Mouse (Mus musculus) testis, adult 2 months (tissue): ENCODE results near the gene Cfap97d2. TPM values are rescaled to one million over a fixed set of nuclear protein-coding genes. Genes with fewer than 3 reads are reported as not detected.

ENCODE experiments used
- H3K27ac ChIP-seq: fragments of 200-500 bp; 2 replicates; pipeline ENCODE4 v1.5.1; 2012; ENCODE audit warnings: low read depth, low read length; ENCODE audit not compliant: control insufficient read depth, insufficient read depth
- H3K27me3 ChIP-seq: fragments of 200-500 bp; 2 replicates; pipeline ENCODE4 v1.6.1; 2012; ENCODE audit warnings: mild to moderate bottlenecking, low read length, moderate library complexity; ENCODE audit not compliant: control insufficient read depth, insufficient read depth
- H3K36me3 ChIP-seq: fragments of 200-500 bp; 2 replicates; pipeline ENCODE4 v1.6.1; 2012; ENCODE audit warnings: mild to moderate bottlenecking, low read length; ENCODE audit not compliant: control insufficient read depth, insufficient read depth
- H3K4me1 ChIP-seq: fragments of 200-500 bp; 2 replicates; pipeline ENCODE4 v1.6.1; 2012; ENCODE audit warnings: low read length; ENCODE audit not compliant: control insufficient read depth, insufficient read depth
- H3K4me3 ChIP-seq: fragments of 200-500 bp; 2 replicates; pipeline ENCODE4 v1.5.1; 2012; ENCODE audit warnings: low read depth, mild to moderate bottlenecking, low read length, moderate library complexity, mixed read lengths; ENCODE audit not compliant: control insufficient read depth
- CTCF ChIP-seq: fragments of 200-500 bp; IDR thresholded peaks from 2 replicates; pipeline ENCODE4 v1.5.1; 2012; ENCODE audit warnings: low read depth, mild to moderate bottlenecking, inconsistent platforms, low read length, moderate library complexity; ENCODE audit not compliant: control insufficient read depth, insufficient read depth, insufficient replicate concordance
- POLR2A ChIP-seq: fragments of 200-500 bp; IDR thresholded peaks from 2 replicates; pipeline ENCODE4 v1.6.1; 2012; ENCODE audit warnings: low read depth, mild to moderate bottlenecking, inconsistent platforms, low read length, moderate library complexity; ENCODE audit not compliant: control insufficient read depth
- polyA plus RNA-seq: library from polyadenylated mRNA; depleted of rRNA; stranded (reverse); fragments of >200 nt; gene quantifications from 2 replicates; pipeline ENCODE4 v1.2.3, GENCODE M21; 2012

The Cfap97d2 gene
- polyA plus RNA-seq, 1 experiment: 1.8 TPM

DNA sequence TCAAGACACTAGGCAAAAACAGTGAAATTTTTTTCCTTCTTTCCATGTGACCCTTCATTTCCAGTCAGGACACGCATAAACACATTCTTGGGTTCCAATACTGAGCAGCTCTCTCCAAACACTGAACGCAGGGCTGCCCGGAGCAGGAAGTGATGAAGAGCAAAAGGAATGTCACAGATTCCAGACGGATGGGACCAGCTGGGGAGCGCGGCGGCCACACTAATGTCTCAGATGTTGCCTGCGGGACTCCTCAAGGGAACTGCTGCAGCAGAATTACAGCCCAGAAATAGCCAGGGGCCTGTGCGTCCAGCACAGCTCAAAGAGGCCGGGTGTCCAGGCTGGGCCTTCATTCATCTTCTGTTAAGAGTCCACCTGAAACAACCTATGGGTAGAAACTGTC is 37.3 kb upstream of the Cfap97d2 start:
- Histone ChIP-seq H3K27ac (peak overlapping the region; percentile 39; the same call in 1 of the 2 replicates), H3K4me3 (no peak overlapping the region), H3K27me3 (no peaks in the 10 kb centered on the region), H3K36me3 (no peaks in the 10 kb centered on the region), H3K4me1 (no peaks in the 10 kb centered on the region; the same call in 1 of the 2 replicates)
- no peak for TF ChIP-seq POLR2A
- no peak for TF ChIP-seq CTCF

DNA sequence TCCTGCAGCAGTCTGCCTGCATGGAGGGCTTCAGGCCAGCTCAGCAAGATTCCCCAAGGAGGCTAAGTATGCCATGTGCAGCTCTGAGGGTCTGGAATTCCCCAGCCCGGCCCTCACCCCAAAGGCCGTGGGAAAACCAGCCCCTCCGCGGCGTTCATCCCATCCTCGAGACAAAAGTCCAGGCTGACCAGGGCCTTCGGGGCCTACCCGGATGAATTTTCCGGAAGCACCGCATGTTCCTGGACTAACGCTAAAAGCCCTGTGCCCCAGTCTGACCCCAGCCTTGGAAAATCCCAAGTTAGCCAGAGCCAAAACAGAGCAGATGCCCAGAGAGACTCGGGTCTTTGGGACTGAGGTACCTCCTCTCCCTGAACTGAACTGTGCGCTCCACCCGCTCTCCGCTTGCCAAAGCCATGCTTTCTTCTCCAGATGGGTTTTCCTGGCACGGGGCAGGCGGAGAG is 35.6 kb upstream of the Cfap97d2 start:
- no peak for TF ChIP-seq POLR2A
- no peak for TF ChIP-seq CTCF
- H3K4me3 ChIP-seq: no peak overlapping the region
- H3K4me1 ChIP-seq: no peaks in the 10 kb centered on the region; the same call in 1 of the 2 replicates

DNA sequence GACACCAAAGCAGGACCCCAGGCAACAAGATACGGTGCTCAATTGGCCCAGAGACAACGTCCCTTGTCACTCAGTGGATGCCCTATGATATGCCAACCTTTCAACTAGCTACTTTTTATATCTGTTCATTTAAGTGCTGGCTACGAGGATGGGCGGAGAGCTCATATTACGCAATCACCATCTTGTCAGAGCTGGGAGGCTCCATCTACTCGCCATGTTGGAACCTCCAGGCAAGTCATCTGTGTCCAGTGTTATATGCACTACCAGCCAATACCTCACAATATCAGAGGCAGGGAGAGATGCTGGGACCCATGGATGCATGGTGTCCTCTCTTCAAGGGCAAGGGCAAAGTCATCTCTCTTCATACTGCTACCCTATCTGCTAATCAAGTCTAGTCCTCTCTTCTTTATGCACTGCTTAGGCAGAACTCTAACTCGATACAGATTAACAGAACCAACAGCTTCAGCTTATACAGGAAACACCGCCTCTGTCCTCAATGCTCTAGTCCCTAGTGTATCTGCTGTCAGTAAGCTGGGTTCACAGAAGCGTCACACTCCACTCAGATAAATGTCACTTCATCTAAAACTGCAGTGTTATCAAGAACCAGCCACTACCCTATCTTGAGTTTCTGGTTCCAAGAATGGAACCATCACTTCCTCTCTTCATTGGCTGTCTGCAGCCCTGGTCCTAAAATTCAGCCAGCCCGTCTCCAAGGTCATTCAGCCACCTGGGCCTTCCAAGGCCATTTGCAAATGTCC is 34.3 kb upstream of the Cfap97d2 start:
- H3K27me3 ChIP-seq: no peaks in the 10 kb centered on the region
- H3K4me1 ChIP-seq: peaks cover 6% of the 10 kb centered on the region
- H3K4me3 ChIP-seq: no peak overlapping the region
- TF ChIP-seq POLR2A (no peak), CTCF (no peak)
- no peak overlapping the region for H3K27ac ChIP-seq
- no peaks in the 10 kb centered on the region for H3K36me3 ChIP-seq

More for the DNA sequence above, 35.6 kb upstream of the Cfap97d2 start:
- Histone ChIP-seq H3K27me3 (no peaks in the 10 kb centered on the region), H3K36me3 (no peaks in the 10 kb centered on the region), H3K27ac (no peak overlapping the region)

DNA sequence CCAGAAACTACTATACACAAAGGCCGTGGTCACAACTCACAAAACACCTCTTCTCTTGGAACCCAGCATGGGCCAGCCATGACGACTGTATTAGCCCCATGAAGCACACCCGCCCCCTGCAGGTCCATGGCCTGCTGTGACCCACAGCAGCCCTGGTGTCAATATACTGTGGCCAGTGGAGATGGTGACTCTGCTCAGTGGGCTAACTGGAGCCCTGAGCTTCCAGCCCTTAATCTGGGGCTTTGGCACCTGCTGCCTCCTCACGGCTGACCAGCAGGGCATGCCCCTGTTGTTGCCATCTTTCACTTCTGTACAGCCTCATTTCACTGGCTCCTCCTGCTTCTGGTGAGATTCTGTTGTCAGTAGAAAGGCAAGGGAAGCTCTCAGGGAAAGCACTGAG is 32.5 kb upstream of the Cfap97d2 start:
- H3K27me3 ChIP-seq: no peaks in the 10 kb centered on the region
- no peaks in the 10 kb centered on the region for H3K36me3 ChIP-seq
- no peak overlapping the region for H3K27ac ChIP-seq
- no peak overlapping the region for H3K4me3 ChIP-seq
- peaks cover 21% of the 10 kb centered on the region for H3K4me1 ChIP-seq
- no peak for TF ChIP-seq CTCF
- TF ChIP-seq POLR2A: no peak

DNA sequence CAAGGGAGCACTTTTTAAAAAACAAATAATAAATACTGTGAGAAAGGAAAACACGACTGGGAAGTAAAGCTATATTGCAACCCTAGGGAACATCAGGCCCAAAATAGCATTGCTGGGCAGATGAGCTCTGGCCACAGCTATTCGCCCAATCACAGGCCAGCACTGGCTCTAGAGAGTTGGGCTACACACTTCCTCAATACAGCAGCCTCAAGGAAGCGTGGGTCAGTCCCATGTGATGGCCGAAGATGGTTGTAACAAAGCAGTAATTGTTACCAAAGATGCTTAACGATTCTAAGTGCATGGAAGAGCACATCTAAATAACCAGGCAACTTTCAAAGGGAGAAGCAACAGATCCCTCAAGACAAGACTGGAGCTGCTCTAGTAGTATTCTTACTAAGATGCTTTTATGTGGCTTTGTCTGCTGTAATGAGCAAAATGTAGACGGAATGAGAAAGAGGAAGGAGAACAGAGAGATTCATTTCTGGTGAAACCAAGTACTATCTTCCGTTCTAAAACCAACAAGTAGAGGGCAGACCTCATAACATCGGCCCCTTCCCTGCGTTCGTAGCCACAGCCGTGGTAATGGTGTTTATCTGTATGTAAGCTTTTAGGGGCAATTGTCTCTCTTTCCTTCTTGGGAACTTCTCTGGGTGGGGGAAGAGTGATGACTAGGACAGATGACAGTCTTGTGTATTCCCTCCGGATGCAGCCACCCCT is 31.2 kb upstream of the Cfap97d2 start:
- Histone ChIP-seq H3K27me3 (no peaks in the 10 kb centered on the region), H3K4me3 (no peak overlapping the region), H3K36me3 (no peaks in the 10 kb centered on the region), H3K27ac (no peak overlapping the region), H3K4me1 (peaks cover 22% of the 10 kb centered on the region)
- TF ChIP-seq POLR2A (no peak), CTCF (no peak)

DNA sequence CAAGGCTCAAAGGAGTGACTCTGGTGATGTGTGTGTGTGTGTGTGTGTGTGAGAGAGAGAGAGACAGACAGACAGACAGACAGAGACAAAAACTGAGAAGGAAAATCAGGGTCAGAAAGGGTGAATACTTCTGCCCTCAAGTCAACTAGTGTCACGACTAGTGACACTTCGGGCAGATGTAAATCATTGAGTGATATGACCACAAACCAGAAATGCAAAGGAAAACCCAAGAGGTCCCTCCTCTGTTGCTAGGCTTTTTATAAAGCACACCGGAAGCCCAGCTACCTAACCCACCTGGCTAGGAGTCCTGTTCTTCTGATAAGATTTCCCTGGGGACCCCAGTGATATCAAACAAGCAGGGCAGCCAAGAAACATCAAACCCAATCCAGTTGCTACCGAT is 30.6 kb upstream of the Cfap97d2 start:
- Histone ChIP-seq H3K4me1 (peaks cover 22% of the 10 kb centered on the region), H3K27me3 (no peaks in the 10 kb centered on the region), H3K36me3 (no peaks in the 10 kb centered on the region), H3K4me3 (peak overlapping the region; percentile 94; the same call in 1 of the 2 replicates), H3K27ac (no peak overlapping the region)
- TF ChIP-seq POLR2A (no peak), CTCF (no peak)

DNA sequence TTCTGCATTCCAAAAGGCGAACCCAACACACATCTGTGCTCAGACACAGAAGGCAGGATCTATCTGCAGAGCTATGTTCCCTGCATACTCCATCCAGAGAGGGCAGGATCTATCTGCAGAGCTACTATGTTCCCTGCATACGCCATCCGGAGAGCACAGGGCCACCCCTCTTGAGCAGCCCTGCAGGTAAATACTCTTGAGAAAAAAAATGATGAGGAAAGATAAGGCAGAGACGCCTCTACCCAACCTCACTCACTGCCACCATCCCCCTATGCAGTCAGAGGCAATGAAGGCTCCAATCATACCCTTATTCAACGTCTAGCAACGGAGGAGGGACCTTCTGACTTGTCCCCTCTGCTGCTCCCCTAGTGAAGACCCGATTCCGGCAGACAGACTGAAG is 30.2 kb upstream of the Cfap97d2 start:
- no peaks in the 10 kb centered on the region for H3K36me3 ChIP-seq
- peak overlapping the region; percentile 94 for H3K4me3 ChIP-seq
- TF ChIP-seq CTCF (no peak), POLR2A (no peak)
- H3K27ac ChIP-seq: 0 out of 2 replicates have a peak overlapping the region, but pooled peaks have one; percentile 7
- H3K27me3 ChIP-seq: no peaks in the 10 kb centered on the region
- H3K4me1 ChIP-seq: peaks cover 22% of the 10 kb centered on the region
